Mouse (Mus musculus) lung, embryonic 15.5 days (tissue): ENCODE measurements around the gene Sit1. TPM values are rescaled to one million over a fixed set of nuclear protein-coding genes. Genes with fewer than 3 reads are reported as not detected.

Experiments
- ATAC-seq: fragments of 200-750 bp; cut with Nextera tagmentation; 2 replicates; pipeline ENCODE4 v1.8.0; 2017; ENCODE audit warnings: moderate number of reproducible peaks, borderline replicate concordance; ENCODE audit not compliant: low FRiP score, low TSS enrichment; ENCODE audit errors: extremely low read depth
- H3K27ac ChIP-seq: fragments of 300-500 bp; sonication (generic); 2 replicates; pipeline ENCODE4 v1.5.1; 2015; ENCODE audit warnings: moderate library complexity, mild to moderate bottlenecking, inconsistent platforms
- H3K27me3 ChIP-seq: fragments of 300-500 bp; sonication (generic); 2 replicates; pipeline ENCODE4 v1.6.1; 2015; ENCODE audit warnings: inconsistent platforms
- H3K36me3 ChIP-seq: fragments of 300-500 bp; sonication (generic); 2 replicates; pipeline ENCODE4 v1.6.1; 2015; ENCODE audit warnings: inconsistent platforms
- H3K4me1 ChIP-seq: fragments of 300-500 bp; sonication (generic); 2 replicates; pipeline ENCODE4 v1.6.1; 2015; ENCODE audit warnings: inconsistent platforms
- H3K4me2 ChIP-seq: fragments of 300-500 bp; sonication (generic); 2 replicates; pipeline ENCODE4 v1.6.1; 2015; ENCODE audit warnings: inconsistent platforms, mild to moderate bottlenecking, moderate library complexity
- H3K4me3 ChIP-seq: fragments of 300-500 bp; sonication (generic); 2 replicates; pipeline ENCODE4 v1.5.1; 2015; ENCODE audit warnings: mild to moderate bottlenecking, inconsistent platforms
- H3K9ac ChIP-seq: fragments of 300-500 bp; sonication (generic); 2 replicates; pipeline ENCODE4 v1.6.1; 2015; ENCODE audit warnings: inconsistent platforms
- H3K9me3 ChIP-seq: fragments of 300-500 bp; sonication (generic); 2 replicates; pipeline ENCODE4 v1.6.1; 2016; ENCODE audit warnings: inconsistent platforms
- WGBS: fragments of 180-500 bp; shearing (Covaris S2); methylation state at CpG from one replicate; pipeline ENCODE4 v1.1.7; 2015; 5-methylcytosine and 5-hydroxymethylcytosine counted together
- polyA plus RNA-seq: library from polyadenylated mRNA; unstranded; fragments of >200 nt; fragmentation: Nextera tagmentation; extraction: Ambion mirVana; gene quantifications from 2 replicates; pipeline ENCODE4 v1.2.1, GENCODE M21; 2015

Gene Sit1
- polyA plus RNA-seq = 0.14 and 1.2 TPM in 2 replicates

DNA sequence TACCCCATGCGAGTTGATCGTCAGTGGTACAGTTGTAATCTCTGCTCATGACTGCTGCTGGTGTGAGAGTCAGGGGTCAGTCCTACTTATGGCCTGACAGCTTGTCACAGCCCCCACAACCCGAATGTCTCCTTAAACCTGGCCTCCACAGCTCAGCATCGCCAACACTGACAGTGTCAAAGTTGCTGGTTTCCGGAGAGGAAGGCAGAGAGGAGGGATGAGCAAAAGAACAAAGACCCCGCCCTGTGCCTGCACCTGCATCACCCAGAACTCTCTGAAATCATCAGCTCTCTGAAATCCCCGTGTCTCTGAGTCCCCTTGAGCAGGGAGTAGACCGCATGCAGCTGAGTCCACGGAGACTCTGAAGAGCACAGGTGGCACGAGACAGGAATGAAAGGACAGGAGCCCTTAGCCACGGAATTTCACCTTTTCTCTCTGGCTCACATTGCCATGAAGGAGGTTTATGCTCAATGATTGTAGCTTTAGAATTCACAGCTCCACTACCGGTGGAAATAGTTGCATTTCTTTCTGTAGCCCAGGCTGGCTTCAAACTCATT lies at the start of gene Sit1:
Gene Sit1, minus strand, starts transcription at position 200 of the 557 bp plus-strand sequence.
- Histone ChIP-seq H3K9ac (no peak within 1 kb of the TSS), H3K4me1 (no peaks in the 10 kb centered on the region), H3K27me3 (no peaks in the 10 kb centered on the region), H3K4me2 (no peak within 1 kb of the TSS), H3K4me3 (no peak within 1 kb of the TSS), H3K9me3 (no peaks in the 10 kb centered on the region), H3K36me3 (no peaks in the 10 kb centered on the region), H3K27ac (no peak within 1 kb of the TSS)
- 47% methylated on average over 12 of the region's 12 CpGs for WGBS
- no peak for ATAC-seq

DNA sequence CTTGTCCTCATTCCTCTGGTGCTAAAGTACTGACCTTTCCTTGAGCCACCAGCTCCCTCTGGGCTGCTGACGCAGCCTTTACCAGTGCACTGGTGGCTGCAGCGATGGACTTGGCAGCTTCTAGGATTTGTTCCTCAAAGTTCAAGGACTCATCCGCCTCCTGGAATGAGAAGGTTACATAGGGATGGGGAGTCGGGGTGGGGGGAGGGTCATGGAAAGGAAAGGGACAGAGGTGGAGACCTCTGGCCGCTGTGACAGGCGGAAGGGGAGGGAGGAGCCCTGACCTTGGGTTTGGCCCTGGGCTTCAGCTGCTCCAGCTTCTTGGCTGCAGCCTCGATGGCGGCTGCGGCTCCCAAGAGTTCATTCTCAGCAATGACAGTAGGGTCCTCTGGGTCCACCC lies 49.7 kb upstream of the Sit1 start:
- Histone ChIP-seq H3K4me2 (no peak overlapping the region), H3K4me1 (no peaks in the 10 kb centered on the region), H3K27me3 (no peaks in the 10 kb centered on the region), H3K27ac (no peak overlapping the region), H3K9ac (no peak overlapping the region), H3K9me3 (no peaks in the 10 kb centered on the region), H3K4me3 (no peak overlapping the region), H3K36me3 (peaks cover 75% of the 10 kb centered on the region)
- 78% methylated on average over 9 of the region's 9 CpGs for WGBS
- ATAC-seq = no peak

DNA sequence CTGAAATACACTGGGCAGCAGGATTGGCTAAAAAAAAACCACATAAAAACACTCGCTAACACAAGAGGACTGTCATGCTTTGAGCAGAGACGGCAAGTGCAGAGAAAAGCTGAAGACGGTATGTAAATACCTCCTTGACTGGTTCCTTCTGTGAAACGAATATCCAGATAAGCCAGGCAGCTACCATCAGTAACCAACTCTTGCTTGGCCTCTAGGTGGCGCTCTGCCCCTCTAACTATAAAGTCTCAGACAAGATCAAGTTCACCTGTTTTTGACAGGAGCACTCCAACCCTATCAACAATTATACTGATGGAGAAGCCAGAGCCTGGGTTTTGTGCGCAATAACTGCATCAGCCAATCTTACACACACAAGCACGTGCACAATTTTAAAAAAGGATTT lies 47.0 kb upstream of the Sit1 start:
- Histone ChIP-seq H3K4me3 (no peak overlapping the region), H3K27me3 (peaks cover 5% of the 10 kb centered on the region; the same call in 1 of the 2 replicates), H3K36me3 (peaks cover 48% of the 10 kb centered on the region), H3K9me3 (no peaks in the 10 kb centered on the region), H3K27ac (no peak overlapping the region), H3K9ac (no peak overlapping the region), H3K4me1 (no peaks in the 10 kb centered on the region), H3K4me2 (no peak overlapping the region)
- 18% methylated on average over 7 of the region's 7 CpGs for WGBS
- ATAC-seq = no peak

DNA sequence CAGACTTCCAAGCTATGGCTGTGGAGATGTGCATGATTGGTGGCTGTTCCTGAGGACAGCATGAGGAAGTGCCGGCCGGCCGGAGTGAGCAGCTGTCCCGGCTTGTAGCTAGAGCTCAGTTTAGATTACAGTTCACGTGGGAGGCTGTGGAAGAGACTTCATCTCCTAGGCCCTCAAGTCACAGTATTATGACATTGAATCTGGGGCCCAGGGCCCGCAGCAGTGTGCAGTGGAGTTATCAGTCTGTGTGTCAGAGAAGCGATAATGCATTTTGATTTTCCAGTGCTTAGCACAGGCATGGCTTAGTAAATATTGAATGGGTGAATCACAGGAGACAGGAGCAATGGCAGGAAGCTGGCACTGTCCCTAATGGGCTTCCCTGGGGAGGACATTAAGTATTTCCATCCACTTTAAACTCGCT lies 46.6 kb upstream of the Sit1 start:
- Histone ChIP-seq H3K36me3 (peaks cover 44% of the 10 kb centered on the region), H3K4me1 (no peaks in the 10 kb centered on the region), H3K4me3 (no peak overlapping the region), H3K27me3 (peaks cover 10% of the 10 kb centered on the region; the same call in 1 of the 2 replicates), H3K9ac (no peak overlapping the region), H3K4me2 (no peak overlapping the region), H3K27ac (no peak overlapping the region), H3K9me3 (no peaks in the 10 kb centered on the region)
- ATAC-seq = no peak
- 57% methylated on average over 8 of the region's 8 CpGs for WGBS

DNA sequence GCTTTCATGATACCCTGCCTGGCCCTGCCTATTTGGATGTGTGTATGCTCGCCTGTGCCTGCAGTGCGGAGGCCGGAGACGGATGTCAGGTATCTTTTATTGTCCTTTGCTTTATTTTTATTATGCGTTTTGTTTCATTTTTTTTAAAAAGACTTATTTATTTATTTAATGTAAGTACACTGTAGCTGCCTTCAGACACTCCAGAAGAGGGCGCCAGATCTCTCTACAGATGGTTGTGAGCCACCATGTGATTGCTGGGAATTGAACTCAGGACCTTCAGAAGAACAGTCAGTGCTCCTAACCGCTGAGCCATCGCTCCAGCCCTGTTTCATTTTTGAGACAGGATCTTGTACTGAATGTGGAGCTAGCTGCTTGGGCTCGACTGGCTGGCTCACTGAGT lies 45.0 kb upstream of the Sit1 start:
- Histone ChIP-seq H3K4me1 (peaks cover 6% of the 10 kb centered on the region; the same call in 1 of the 2 replicates), H3K4me2 (no peak overlapping the region), H3K9ac (no peak overlapping the region), H3K9me3 (no peaks in the 10 kb centered on the region), H3K4me3 (no peak overlapping the region), H3K36me3 (peaks cover 29% of the 10 kb centered on the region), H3K27me3 (peaks cover 19% of the 10 kb centered on the region), H3K27ac (no peak overlapping the region)
- ATAC-seq = no peak
- 77% methylated on average over 9 of the region's 9 CpGs for WGBS

DNA sequence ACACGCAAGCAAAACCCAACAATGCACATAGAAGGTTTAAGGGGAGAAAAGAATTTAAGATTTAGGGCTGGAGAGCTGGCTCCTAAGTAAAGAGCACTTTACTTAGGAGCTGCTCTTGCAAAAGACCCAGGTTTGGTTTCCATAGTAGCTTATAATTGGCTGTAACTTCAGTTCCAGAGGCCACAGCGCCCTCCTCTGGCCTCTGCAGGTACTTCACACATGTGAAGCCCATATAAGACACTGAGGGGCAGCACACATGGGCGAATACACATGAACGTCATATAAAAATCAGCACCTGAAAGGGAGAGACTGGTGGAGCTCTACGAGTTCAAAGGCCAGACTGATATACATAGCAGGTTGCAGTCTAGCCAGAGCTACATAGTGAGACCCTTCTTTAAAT lies 44.3 kb upstream of the Sit1 start:
- Histone ChIP-seq H3K36me3 (peaks cover 23% of the 10 kb centered on the region), H3K4me2 (no peak overlapping the region), H3K27ac (no peak overlapping the region), H3K4me3 (no peak overlapping the region), H3K4me1 (peaks cover 10% of the 10 kb centered on the region), H3K27me3 (peaks cover 25% of the 10 kb centered on the region), H3K9ac (no peak overlapping the region), H3K9me3 (no peaks in the 10 kb centered on the region)
- no peak for ATAC-seq
- WGBS = 68% methylated on average over 5 of the region's 5 CpGs

DNA sequence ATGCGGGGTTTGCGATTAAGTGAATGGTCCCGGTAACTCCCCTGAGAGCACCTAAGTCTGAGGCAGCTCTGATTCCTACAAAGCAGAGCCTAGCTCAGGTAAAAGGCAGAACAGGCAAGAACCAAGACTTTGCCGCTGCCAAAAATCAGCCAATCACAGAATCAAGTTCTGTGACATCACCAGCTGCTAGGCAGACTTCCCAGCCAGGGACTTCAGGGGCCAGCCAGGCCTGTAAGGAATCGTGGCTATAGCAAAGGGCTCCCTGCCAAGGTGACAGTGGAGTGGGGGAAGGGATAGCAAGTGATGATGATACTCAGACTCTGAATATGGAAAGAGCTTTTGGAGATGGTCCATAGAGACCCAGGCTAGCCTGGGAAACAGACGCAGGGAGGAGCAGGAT lies 36.4 kb upstream of the Sit1 start:
- Histone ChIP-seq H3K27ac (no peak overlapping the region), H3K9me3 (no peaks in the 10 kb centered on the region), H3K9ac (no peak overlapping the region), H3K4me3 (peak overlapping the region; percentile 17), H3K36me3 (peaks cover 19% of the 10 kb centered on the region), H3K27me3 (peaks cover 31% of the 10 kb centered on the region), H3K4me2 (peak overlapping the region; percentile 46), H3K4me1 (peaks cover 48% of the 10 kb centered on the region)
- WGBS = 11% methylated on average over 6 of the region's 6 CpGs
- ATAC-seq = peak; percentile 39; the same call in 1 of the 2 replicates

DNA sequence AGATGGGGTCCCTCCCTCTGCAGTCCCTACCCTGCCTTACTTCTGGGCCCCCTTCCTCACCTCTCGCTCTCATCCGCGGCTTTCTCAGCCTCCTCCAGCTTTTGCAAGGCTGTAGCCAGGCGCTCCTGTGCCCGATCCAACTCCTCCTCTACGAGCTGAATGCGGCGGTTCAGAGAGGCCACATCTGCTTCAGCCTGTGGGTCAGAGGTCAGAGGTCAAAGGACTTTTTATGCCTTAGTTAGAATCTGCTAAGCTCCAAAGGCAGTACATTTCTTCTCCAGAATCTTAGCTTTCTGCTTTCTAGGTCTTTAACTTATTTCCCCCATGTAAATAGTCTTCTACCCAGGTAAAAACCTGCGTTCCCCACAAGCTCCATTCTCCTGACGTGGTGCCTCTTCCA lies 36.0 kb upstream of the Sit1 start:
- 28% methylated on average over 10 of the region's 10 CpGs for whole genome bisulfite sequencing

DNA sequence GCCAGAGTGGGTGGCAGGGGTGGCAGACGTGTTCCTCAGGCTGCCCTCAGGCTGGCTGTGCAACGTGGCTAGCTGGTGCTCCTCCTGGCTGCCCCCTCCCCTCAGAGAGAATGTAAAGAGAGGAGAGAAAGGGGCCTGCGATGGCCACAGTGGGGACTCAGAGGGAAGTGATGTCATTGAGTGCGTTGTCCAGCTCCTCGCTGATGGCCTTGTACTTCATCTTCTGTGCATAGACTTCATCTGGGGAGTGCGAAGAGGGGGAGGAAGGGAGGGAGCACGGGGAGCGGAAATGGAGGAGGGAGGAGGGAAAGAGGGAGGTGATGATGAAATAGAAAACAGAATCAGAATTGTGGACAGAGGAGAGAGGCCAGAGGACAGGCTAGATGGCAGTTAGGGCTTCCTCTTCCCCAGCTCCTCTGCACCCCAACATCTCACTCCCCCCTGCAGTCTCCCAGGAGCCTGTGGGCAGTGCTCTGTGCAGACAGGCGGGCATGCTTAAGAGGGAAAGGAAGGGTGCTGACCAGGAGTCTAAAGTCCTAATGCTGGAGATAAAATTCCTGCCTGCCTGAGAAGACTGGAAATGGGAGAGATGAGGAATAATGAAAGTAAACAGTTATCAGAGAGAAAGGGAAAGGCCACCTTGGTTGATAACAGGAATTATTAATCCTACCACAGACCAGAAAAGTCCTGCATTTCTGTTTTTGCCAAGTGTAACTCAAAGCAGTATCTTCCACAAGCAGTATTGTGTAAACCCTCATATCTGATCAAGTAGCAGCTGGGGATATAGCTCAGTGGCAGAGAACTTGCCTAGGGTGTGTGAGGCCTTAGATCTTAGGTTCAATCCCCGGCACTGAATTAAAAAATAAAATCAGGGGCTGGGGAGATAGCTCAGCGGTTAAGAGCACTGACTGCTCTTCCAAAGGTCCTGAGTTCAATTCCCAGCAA lies 32.5 kb upstream of the Sit1 start:
- peaks cover 21% of the 10 kb centered on the region for H3K4me1 ChIP-seq
- H3K4me3 ChIP-seq = no peak overlapping the region
- H3K9me3 ChIP-seq = no peaks in the 10 kb centered on the region
- no peak overlapping the region for H3K27ac ChIP-seq
- no peak overlapping the region for H3K4me2 ChIP-seq
- no peak for ATAC-seq
- H3K36me3 ChIP-seq = peaks cover 19% of the 10 kb centered on the region
- 61% methylated on average over 11 of the region's 11 CpGs for WGBS
- H3K9ac ChIP-seq = no peak overlapping the region
- H3K27me3 ChIP-seq = peaks cover 8% of the 10 kb centered on the region; the same call in 1 of the 2 replicates

More for the DNA sequence above, 36.0 kb upstream of the Sit1 start:
- H3K4me2 ChIP-seq = peak overlapping the region; percentile 46
- no peak overlapping the region for H3K9ac ChIP-seq
- no peak overlapping the region for H3K27ac ChIP-seq
- H3K4me1 ChIP-seq = peaks cover 48% of the 10 kb centered on the region
- H3K4me3 ChIP-seq = peak overlapping the region; percentile 17
- no peak for ATAC-seq
- H3K36me3 ChIP-seq = peaks cover 19% of the 10 kb centered on the region
- H3K27me3 ChIP-seq = peaks cover 27% of the 10 kb centered on the region
- no peaks in the 10 kb centered on the region for H3K9me3 ChIP-seq

DNA sequence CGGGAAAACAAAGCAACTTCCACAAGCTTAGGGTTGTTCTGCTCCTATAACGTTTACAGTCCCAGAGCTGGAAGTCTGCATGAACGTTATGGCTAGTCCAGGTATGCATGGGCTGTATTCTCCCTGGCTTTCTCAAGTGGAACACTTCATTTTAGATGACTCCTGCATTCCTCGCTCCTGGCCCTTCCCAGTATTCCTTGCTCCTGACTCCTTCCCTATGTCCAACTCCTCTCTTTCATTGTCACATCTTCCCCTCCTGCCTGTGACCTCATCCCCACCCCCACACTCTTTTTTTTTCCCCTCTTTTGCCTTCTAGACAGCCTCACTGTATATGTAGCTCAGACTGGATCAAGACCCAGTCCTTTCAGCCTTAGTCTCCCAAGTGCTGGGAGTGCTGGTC lies 30.3 kb upstream of the Sit1 start:
- peaks cover 9% of the 10 kb centered on the region for H3K4me1 ChIP-seq
- no peak overlapping the region for H3K4me2 ChIP-seq
- WGBS = 60% methylated on average over 4 of the region's 4 CpGs
- H3K9me3 ChIP-seq = no peaks in the 10 kb centered on the region
- peaks cover 19% of the 10 kb centered on the region for H3K36me3 ChIP-seq
- no peak for ATAC-seq
- H3K4me3 ChIP-seq = no peak overlapping the region
- H3K27ac ChIP-seq = no peak overlapping the region
- peaks cover under 1% of the 10 kb centered on the region; the same call in 1 of the 2 replicates for H3K27me3 ChIP-seq
- H3K9ac ChIP-seq = no peak overlapping the region

DNA sequence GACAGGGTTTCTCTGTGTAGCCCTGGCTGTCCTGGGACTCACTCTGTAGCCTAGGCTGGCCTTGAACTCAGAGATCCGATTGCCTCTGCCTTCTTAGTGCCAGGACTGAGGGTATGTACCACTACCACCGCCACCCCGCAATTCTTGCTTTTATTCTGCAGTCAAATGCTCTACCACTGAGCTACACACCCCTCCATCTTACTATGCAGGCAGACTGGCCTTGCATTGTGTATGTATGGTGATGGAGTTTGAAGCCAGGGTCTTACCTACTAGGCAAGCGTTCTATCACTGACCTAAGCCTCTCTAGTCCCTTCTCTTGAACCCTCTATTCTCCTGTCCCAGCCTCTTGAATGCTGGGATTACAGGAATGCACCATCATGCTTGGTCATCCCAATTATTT lies 29.8 kb upstream of the Sit1 start:
- H3K36me3 ChIP-seq = peaks cover 19% of the 10 kb centered on the region
- no peaks in the 10 kb centered on the region for H3K9me3 ChIP-seq
- WGBS = 78% methylated on average over 4 of the region's 4 CpGs
- no peak overlapping the region for H3K4me3 ChIP-seq
- H3K4me2 ChIP-seq = no peak overlapping the region
- no peak overlapping the region for H3K27ac ChIP-seq
- H3K4me1 ChIP-seq = peaks cover 12% of the 10 kb centered on the region
- no peak overlapping the region for H3K9ac ChIP-seq
- H3K27me3 ChIP-seq = no peaks in the 10 kb centered on the region
- ATAC-seq = no peak

DNA sequence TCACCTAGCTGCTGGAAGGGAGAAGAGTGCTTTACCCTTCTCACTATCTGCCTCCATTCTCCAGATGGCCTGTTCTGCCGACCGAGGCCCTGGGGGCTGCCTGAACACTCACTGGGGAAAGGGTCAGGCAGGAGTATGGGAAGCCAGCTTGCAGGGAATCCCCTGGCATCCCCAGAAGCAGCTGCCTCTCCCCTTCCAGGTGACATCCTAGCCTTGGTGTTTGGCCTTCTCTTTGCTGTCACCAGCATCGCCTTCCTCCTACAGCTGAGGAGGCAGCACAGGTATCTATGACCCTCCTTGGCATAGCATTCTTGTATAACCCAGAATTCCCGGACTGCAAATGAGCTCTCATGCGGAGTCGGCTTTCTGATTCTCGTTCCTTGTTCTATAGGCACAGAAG lies 29.1 kb upstream of the Sit1 start:
- Histone ChIP-seq H3K27ac (no peak overlapping the region), H3K4me1 (peaks cover 18% of the 10 kb centered on the region), H3K27me3 (no peaks in the 10 kb centered on the region), H3K4me3 (no peak overlapping the region), H3K4me2 (no peak overlapping the region), H3K9me3 (no peaks in the 10 kb centered on the region), H3K36me3 (peaks cover 13% of the 10 kb centered on the region), H3K9ac (no peak overlapping the region)
- ATAC-seq = no peak
- 54% methylated on average over 7 of the region's 7 CpGs for WGBS
